Mouse (Mus musculus): ENCODE data around the gene Speer4a. TPM values are rescaled to one million over a fixed set of nuclear protein-coding genes. Genes with fewer than 3 reads are reported as not detected.
"Not testable (repeated sequence)": the region's sequence is repeated elsewhere in the genome, so short reads cannot be mapped to it uniquely, and the experiment has no call there.

Speer4a gene
- 0.07 TPM in 1 of 2 replicates, not detected in the other for polyA plus RNA-seq (2016; fragmentation: Nextera tagmentation; extraction: Ambion mirVana)

DNA sequence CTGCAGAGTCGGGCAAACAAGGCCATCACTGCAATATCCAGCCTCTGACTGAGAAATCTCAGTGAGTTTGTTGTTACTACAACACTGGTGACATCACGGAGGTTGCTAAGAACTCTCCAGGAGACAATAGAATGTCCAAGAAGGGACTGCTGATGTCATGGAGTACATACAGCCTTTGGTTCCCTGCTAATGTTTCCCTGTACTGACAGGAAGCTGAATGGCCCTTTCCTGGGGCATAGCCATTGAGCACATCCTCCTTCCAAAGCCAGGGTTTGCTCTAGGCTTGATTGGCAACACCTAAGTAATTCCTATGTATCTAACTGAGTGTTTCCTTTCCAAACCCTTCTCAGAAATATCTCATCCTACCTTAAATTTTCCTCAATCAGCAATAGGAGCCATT lies at the start of gene Speer4a:
Speer4a (minus strand) TSS at position 101 of the 400 bp plus-strand sequence.
- not testable (repeated sequence) for H3K27me3 ChIP-seq (ENCODE audit: low read depth, poor library complexity, severe bottlenecking); H3K4me1 ChIP-seq; H3K27ac ChIP-seq (replicated peaks); H3K4me3 ChIP-seq; H3K36me3 ChIP-seq; H3K9me3 ChIP-seq (replicated peaks); DNase-seq (ENCODE audit: low spot score)
- WGBS, result 77% methylated on average over 2 of the region's 2 CpGs

DNA sequence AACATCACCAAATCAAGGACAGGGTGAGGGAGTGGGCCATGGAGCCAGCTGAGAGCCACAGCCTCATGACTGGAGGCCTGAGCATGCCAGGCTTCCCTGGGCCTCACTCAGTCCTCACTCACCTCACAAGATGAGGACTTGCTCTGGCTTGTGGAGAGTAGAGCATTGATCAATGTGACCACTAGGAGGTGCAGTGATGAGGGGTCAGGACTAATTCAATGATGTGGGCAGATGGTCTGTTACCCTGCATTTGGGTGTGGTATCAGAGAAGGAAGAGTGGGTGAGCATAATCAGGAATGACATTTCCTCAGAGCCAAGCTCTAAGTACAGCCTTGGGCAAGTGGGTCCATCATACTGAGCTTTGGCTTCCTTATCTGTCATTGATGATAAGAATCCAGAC lies 39.7 kb upstream of the Speer4a start:
- not testable (repeated sequence) for H3K27me3 ChIP-seq (ENCODE audit: low read depth, poor library complexity, severe bottlenecking); H3K9me3 ChIP-seq (replicated peaks); DNase-seq (ENCODE audit: low spot score); H3K36me3 ChIP-seq; H3K4me3 ChIP-seq; H3K4me1 ChIP-seq; H3K27ac ChIP-seq (replicated peaks)

DNA sequence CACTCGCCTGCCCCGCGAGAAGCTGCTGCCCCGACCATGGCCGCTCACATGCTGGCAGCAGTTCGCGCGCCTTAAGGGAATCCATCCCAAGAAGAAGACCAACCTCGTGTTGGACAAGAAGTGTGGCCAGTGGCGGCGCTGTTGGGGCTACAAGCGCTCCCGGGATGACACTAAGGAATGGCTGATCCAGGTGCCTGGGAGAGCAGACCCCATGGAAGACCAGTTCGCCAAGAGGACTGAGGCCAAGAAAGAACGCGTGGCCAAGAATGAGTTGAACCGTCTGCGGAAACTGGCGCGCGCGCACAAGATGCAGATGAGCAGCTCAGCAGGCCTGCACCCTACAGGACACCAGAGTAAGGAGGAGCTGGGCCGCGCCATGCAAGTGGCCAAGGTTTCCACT lies 31.4 kb upstream of the Speer4a start:
- no peaks in the 10 kb centered on the region for H3K27me3 ChIP-seq (ENCODE audit: low read depth, poor library complexity, severe bottlenecking)
- no peaks in the 10 kb centered on the region for H3K4me1 ChIP-seq
- no peak for DNase-seq (ENCODE audit: low spot score)
- H3K27ac ChIP-seq (replicated peaks), result no peak overlapping the region
- no peaks in the 10 kb centered on the region for H3K36me3 ChIP-seq
- WGBS, result 87% methylated on average over 24 of the region's 24 CpGs
- H3K4me3 ChIP-seq, result no peak overlapping the region
- H3K9me3 ChIP-seq (replicated peaks), result peaks cover 10% of the 10 kb centered on the region

DNA sequence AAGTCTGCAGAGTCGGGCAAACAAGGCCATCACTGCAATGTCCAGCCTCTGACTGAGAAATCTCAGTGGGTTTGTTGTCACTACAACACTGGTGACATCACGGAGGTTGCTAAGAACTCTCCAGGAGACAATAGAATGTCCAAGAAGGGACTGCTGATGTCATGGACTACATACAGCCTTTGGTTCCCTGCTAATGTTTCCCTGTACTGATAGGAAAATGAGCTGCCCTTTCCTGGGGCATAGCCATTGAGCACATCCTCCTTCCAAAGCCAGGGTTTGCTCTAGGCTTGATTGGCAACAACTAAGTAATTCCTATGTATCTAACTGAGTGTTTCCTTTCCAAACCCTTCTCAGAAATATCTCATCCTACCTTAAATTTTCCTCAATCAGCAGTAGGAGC lies 19.1 kb upstream of the Speer4a start, which contains the start of gene Gm7347:
Gm7347 (minus strand) TSS at position 101 of the 400 bp plus-strand sequence.
- H3K27ac ChIP-seq (replicated peaks); H3K4me3 ChIP-seq; H3K27me3 ChIP-seq (ENCODE audit: low read depth, poor library complexity, severe bottlenecking); H3K36me3 ChIP-seq; DNase-seq (ENCODE audit: low spot score); H3K9me3 ChIP-seq (replicated peaks); H3K4me1 ChIP-seq: not testable (repeated sequence)
- WGBS, result no CpG with 5 or more reads among the region's 2 CpGs

DNA sequence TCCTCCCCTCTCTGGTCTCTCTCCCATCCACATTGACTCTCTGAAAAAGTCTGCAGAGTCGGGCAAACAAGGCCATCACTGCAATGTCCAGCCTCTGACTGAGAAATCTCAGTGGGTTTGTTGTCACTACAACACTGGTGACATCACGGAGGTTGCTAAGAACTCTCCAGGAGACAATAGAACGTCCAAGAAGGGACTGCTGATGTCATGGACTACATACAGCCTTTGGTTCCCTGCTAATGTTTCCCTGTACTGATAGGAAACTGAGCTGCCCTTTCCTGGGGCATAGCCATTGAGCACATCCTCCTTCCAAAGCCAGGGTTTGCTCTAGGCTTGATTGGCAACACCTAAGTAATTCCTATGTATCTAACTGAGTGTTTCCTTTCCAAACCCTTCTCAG lies 16.5 kb downstream of the Speer4a start, which contains the start of gene Gm5862:
Gm5862 (minus strand) TSS at position 101 of the 400 bp plus-strand sequence.
- H3K27me3 ChIP-seq (ENCODE audit: low read depth, poor library complexity, severe bottlenecking); H3K4me3 ChIP-seq: not testable (repeated sequence)
- WGBS, result no CpG with 5 or more reads among the region's 3 CpGs

DNA sequence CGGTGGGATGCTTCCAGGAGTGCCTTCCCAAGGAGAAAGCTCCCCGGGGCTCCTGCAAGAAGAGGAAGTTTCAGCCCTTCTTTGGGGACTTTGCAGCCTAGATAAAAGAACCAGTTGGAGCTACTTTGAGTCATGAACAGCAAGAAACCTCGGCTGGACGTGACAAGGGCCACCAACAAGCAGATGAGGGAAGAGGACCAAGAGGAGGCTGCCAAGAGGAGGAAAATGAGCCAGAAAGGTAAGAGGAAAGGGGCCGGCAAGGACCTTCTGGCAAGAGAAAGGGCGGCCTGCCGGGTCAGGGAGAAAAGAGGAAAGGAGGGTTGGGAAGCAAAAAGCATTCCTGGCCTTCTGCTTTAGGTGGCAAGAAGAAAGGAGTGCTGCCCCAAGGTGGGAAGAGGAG lies 31.7 kb downstream of the Speer4a start:
- Histone ChIP-seq H3K27me3 (ENCODE audit: low read depth, poor library complexity, severe bottlenecking) (peaks cover 14% of the 10 kb centered on the region), H3K4me3 (peak overlapping the region; percentile 52; the same call in 1 of the 2 replicates)
- 81% methylated on average over 7 of the region's 7 CpGs for WGBS
- DNase-seq (ENCODE audit: low spot score); H3K36me3 ChIP-seq; H3K4me1 ChIP-seq; H3K9me3 ChIP-seq (replicated peaks); H3K27ac ChIP-seq (replicated peaks): not testable (repeated sequence)

More for the DNA sequence above, 16.5 kb downstream of the Speer4a start, which contains the start of gene Gm5862:
- H3K9me3 ChIP-seq (replicated peaks); DNase-seq (ENCODE audit: low spot score); H3K27ac ChIP-seq (replicated peaks); H3K4me1 ChIP-seq; H3K36me3 ChIP-seq: not testable (repeated sequence)

DNA sequence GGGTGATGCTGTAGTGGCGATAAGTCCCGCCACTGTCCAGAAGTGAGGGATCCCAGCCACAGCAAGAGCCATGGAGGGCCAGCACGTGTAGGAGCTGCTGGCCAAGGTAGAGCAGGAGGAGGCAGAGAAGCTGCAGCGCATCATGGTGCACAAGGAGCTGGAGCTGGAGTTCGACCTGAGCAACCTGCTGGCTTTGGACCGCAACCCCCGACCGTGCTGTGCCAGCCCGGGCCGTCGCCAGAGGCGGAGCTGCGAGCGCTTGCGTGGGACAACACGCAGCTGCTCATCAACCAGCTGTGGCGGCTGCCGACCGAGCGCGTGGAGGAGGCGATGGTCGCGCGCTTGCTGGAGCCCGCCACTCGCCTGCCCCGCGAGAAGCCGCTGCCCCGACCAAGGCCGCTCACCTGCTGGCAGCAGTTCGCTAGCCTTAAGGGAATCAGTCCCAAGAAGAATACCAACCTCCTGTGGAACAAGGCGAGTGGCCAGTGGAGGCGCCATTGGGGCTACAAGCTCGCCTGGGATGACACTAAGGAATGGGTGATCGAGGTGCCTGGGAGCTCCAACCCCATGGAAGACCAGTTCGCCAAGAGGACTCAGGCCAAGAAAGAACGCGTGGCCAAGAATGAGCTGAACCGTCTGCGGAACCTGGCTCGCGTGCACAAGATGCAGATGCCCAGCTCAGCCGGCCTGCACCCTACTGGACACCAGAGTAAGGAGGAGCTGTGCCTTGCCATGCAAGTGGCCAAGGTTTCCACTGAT lies 32.2 kb downstream of the Speer4a start:
- Histone ChIP-seq H3K27me3 (ENCODE audit: low read depth, poor library complexity, severe bottlenecking) (peaks cover 14% of the 10 kb centered on the region), H3K4me3 (peak overlapping the region; percentile 52), H3K27ac (replicated peaks) (peak overlapping the region; percentile 47)
- not testable (repeated sequence) for H3K36me3 ChIP-seq; H3K9me3 ChIP-seq (replicated peaks); H3K4me1 ChIP-seq
- peak; percentile 74 for DNase-seq (ENCODE audit: low spot score)
- WGBS, result 20% methylated on average over 45 of the region's 45 CpGs

DNA sequence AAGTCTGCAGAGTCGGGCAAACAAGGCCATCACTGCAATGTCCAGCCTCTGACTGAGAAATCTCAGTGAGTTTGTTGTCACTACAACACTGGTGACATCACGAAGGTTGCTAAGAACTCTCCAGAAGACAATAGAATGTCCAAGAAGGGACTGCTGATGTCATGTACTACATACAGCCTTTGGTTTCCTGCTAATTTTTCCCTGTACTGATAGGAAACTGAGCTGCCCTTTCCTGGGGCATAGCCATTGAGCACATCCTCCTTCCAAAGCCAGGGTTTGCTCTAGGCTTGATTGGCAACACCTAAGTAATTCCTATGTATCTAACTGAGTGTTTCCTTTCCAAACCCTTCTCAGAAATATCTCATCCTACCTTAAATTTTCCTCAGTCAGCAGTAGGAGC lies 34.7 kb downstream of the Speer4a start, which contains the start of gene Gm1979:
Gm1979 (minus strand) TSS at position 101 of the 400 bp plus-strand sequence.
- DNase-seq (ENCODE audit: low spot score); H3K27ac ChIP-seq (replicated peaks); H3K9me3 ChIP-seq (replicated peaks); H3K4me1 ChIP-seq; H3K36me3 ChIP-seq; H3K4me3 ChIP-seq: not testable (repeated sequence)
- peaks cover 14% of the 10 kb centered on the region for H3K27me3 ChIP-seq (ENCODE audit: low read depth, poor library complexity, severe bottlenecking)
- 100% methylated on average over 1 of the region's 2 CpGs for WGBS

DNA sequence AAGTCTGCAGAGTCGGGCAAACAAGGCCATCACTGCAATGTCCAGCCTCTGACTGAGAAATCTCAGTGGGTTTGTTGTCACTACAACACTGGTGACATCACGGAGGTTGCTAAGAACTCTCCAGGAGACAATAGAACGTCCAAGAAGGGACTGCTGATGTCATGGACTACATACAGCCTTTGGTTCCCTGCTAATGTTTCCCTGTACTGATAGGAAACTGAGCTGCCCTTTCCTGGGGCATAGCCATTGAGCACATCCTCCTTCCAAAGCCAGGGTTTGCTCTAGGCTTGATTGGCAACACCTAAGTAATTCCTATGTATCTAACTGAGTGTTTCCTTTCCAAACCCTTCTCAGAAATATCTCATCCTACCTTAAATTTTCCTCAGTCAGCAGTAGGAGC lies 50.8 kb downstream of the Speer4a start, which contains the start of gene Gm21698:
Gm21698 (minus strand) TSS at position 101 of the 400 bp plus-strand sequence.
- not testable (repeated sequence) for H3K36me3 ChIP-seq; H3K4me3 ChIP-seq; H3K27ac ChIP-seq (replicated peaks); H3K9me3 ChIP-seq (replicated peaks); DNase-seq (ENCODE audit: low spot score); H3K27me3 ChIP-seq (ENCODE audit: low read depth, poor library complexity, severe bottlenecking); H3K4me1 ChIP-seq
- no CpG with 5 or more reads among the region's 3 CpGs for WGBS

Other genes with a start within 250 kb of the Speer4a start
- gene Gm21663, start 97.2 kb downstream of the Speer4a start, polyA plus RNA-seq (2016; fragmentation: Nextera tagmentation; extraction: Ambion mirVana), result 0.10 TPM in 1 of 2 replicates, not detected in the other
- gene Gm21671, start 85.1 kb downstream of the Speer4a start, polyA plus RNA-seq (2016; fragmentation: Nextera tagmentation; extraction: Ambion mirVana), result 0.06 TPM in 1 of 2 replicates, not detected in the other
- gene Gm21680, start 66.9 kb downstream of the Speer4a start, polyA plus RNA-seq (2016; fragmentation: Nextera tagmentation; extraction: Ambion mirVana), result not detected in 2 replicates
- 0.09 TPM in 1 of 2 replicates, not detected in the other for gene Gm21698, start 50.9 kb downstream of the Speer4a start, polyA plus RNA-seq (2016; fragmentation: Nextera tagmentation; extraction: Ambion mirVana)
- 0.12 TPM in 2 replicates for gene Gm1979, start 34.8 kb downstream of the Speer4a start, polyA plus RNA-seq (2016; fragmentation: Nextera tagmentation; extraction: Ambion mirVana)
- gene Gm5862, start 16.6 kb downstream of the Speer4a start, polyA plus RNA-seq (2016; fragmentation: Nextera tagmentation; extraction: Ambion mirVana), result not detected in 2 replicates
- gene Gm7347, start 19.0 kb upstream of the Speer4a start, polyA plus RNA-seq (2016; fragmentation: Nextera tagmentation; extraction: Ambion mirVana), result not detected in 2 replicates
- gene Gm10471, start 49.7 kb upstream of the Speer4a start, polyA plus RNA-seq (2016; fragmentation: Nextera tagmentation; extraction: Ambion mirVana), result not detected in 2 replicates
- gene 5031410I06Rik, start 65.8 kb upstream of the Speer4a start, polyA plus RNA-seq (2016; fragmentation: Nextera tagmentation; extraction: Ambion mirVana), result not detected in 2 replicates
- gene Gm10220, start 81.9 kb upstream of the Speer4a start, polyA plus RNA-seq (2016; fragmentation: Nextera tagmentation; extraction: Ambion mirVana), result not detected in 2 replicates
- gene Gm7361, start 218.1 kb upstream of the Speer4a start, polyA plus RNA-seq (2016; fragmentation: Nextera tagmentation; extraction: Ambion mirVana), result 0.05 TPM in 1 of 2 replicates, not detected in the other

Data from midbrain, embryonic 10.5 days (tissue).